Mouse (Mus musculus): ENCODE data around the gene Pde4b. TPM values are rescaled to one million over a fixed set of nuclear protein-coding genes. Genes with fewer than 3 reads are reported as not detected.

Pde4b gene
- polyA plus RNA-seq, 1 experiment from 2014 or later, result 21.8 TPM

GRCm38 (mm10) chr4:102106771-102107170, 19.4 kb downstream of the Pde4b start:
- H3K9ac ChIP-seq, result no peak overlapping the region
- no peak overlapping the region for H3K4me2 ChIP-seq
- H3K27ac ChIP-seq (replicated peaks), result no peak overlapping the region
- WGBS, result 86% methylated on average over 6 of the region's 6 CpGs
- ATAC-seq (ENCODE audit: low read depth), result no peak
- H3K27me3 ChIP-seq, result no peaks in the 10 kb centered on the region
- no peak overlapping the region for H3K4me3 ChIP-seq
- no peaks in the 10 kb centered on the region for H3K4me1 ChIP-seq (replicated peaks)
- no peaks in the 10 kb centered on the region for H3K9me3 ChIP-seq
- no peaks in the 10 kb centered on the region for H3K36me3 ChIP-seq

- Histone ChIP-seq H3K4me2 (no peak overlapping the region), H3K9ac (no peak overlapping the region), H3K36me3 (no peaks in the 10 kb centered on the region), H3K4me3 (no peak overlapping the region), H3K4me1 (replicated peaks) (no peaks in the 10 kb centered on the region), H3K27ac (replicated peaks) (no peak overlapping the region), H3K27me3 (no peaks in the 10 kb centered on the region), H3K9me3 (no peaks in the 10 kb centered on the region)
- no peak for ATAC-seq (ENCODE audit: low read depth)
- WGBS, result 92% methylated on average over 3 of the region's 3 CpGs
Observed at GRCm38 (mm10) chr4:102119454-102119853, 32.1 kb downstream of the Pde4b start.

- H3K36me3 ChIP-seq, result no peaks in the 10 kb centered on the region
- H3K9ac ChIP-seq, result no peak overlapping the region
- no peaks in the 10 kb centered on the region for H3K9me3 ChIP-seq
- H3K27ac ChIP-seq (replicated peaks), result no peak overlapping the region
- H3K4me3 ChIP-seq, result no peak overlapping the region
- 87% methylated on average over 3 of the region's 3 CpGs for WGBS
- H3K4me1 ChIP-seq (replicated peaks), result no peaks in the 10 kb centered on the region
- ATAC-seq (ENCODE audit: low read depth), result no peak
- no peak overlapping the region for H3K4me2 ChIP-seq
- no peaks in the 10 kb centered on the region for H3K27me3 ChIP-seq
Observed at GRCm38 (mm10) chr4:102136366-102136849, 49.1 kb downstream of the Pde4b start.

GRCm38 (mm10) chr4:102138346-102138745, 51.0 kb downstream of the Pde4b start:
- no peak overlapping the region for H3K9ac ChIP-seq
- no peaks in the 10 kb centered on the region for H3K9me3 ChIP-seq
- ATAC-seq (ENCODE audit: low read depth), result no peak
- 78% methylated on average over 4 of the region's 4 CpGs for WGBS
- no peak overlapping the region for H3K4me2 ChIP-seq
- H3K4me1 ChIP-seq (replicated peaks), result no peaks in the 10 kb centered on the region
- no peak overlapping the region for H3K4me3 ChIP-seq
- H3K27ac ChIP-seq (replicated peaks), result no peak overlapping the region
- no peaks in the 10 kb centered on the region for H3K27me3 ChIP-seq
- H3K36me3 ChIP-seq, result no peaks in the 10 kb centered on the region

- ATAC-seq (ENCODE audit: low read depth), result no peak
- H3K27me3 ChIP-seq, result no peaks in the 10 kb centered on the region
- H3K4me2 ChIP-seq, result no peak overlapping the region
- H3K4me3 ChIP-seq, result no peak overlapping the region
- no peaks in the 10 kb centered on the region for H3K4me1 ChIP-seq (replicated peaks)
- no peak overlapping the region for H3K9ac ChIP-seq
- no peaks in the 10 kb centered on the region for H3K36me3 ChIP-seq
- no peaks in the 10 kb centered on the region for H3K9me3 ChIP-seq
- no peak overlapping the region for H3K27ac ChIP-seq (replicated peaks)
- WGBS, result 94% methylated on average over 3 of the region's 3 CpGs
Observed at GRCm38 (mm10) chr4:102141241-102141640, 53.9 kb downstream of the Pde4b start.

GRCm38 (mm10) chr4:102148766-102149165, 61.4 kb downstream of the Pde4b start:
- no peak overlapping the region for H3K9ac ChIP-seq
- no peaks in the 10 kb centered on the region for H3K27me3 ChIP-seq
- no peak overlapping the region for H3K4me2 ChIP-seq
- no peaks in the 10 kb centered on the region for H3K4me1 ChIP-seq (replicated peaks)
- 73% methylated on average over 4 of the region's 4 CpGs for WGBS
- H3K27ac ChIP-seq (replicated peaks), result no peak overlapping the region
- no peaks in the 10 kb centered on the region for H3K36me3 ChIP-seq
- no peak overlapping the region for H3K4me3 ChIP-seq
- no peaks in the 10 kb centered on the region for H3K9me3 ChIP-seq
- no peak for ATAC-seq (ENCODE audit: low read depth)

GRCm38 (mm10) chr4:102159178-102159577, 71.8 kb downstream of the Pde4b start:
- H3K36me3 ChIP-seq, result no peaks in the 10 kb centered on the region
- H3K9ac ChIP-seq, result no peak overlapping the region
- ATAC-seq (ENCODE audit: low read depth), result no peak

GRCm38 (mm10) chr4:102171636-102172035, 84.3 kb downstream of the Pde4b start:
- H3K9ac ChIP-seq, result no peak overlapping the region
- H3K27me3 ChIP-seq, result no peaks in the 10 kb centered on the region
- H3K4me2 ChIP-seq, result no peak overlapping the region
- H3K4me1 ChIP-seq (replicated peaks), result 0 out of 2 replicates have a peak, but pooled peaks cover 3% of the 10 kb centered on the region
- ATAC-seq (ENCODE audit: low read depth), result no peak
- H3K4me3 ChIP-seq, result no peak overlapping the region
- no peaks in the 10 kb centered on the region for H3K36me3 ChIP-seq
- no peak overlapping the region for H3K27ac ChIP-seq (replicated peaks)
- no peaks in the 10 kb centered on the region for H3K9me3 ChIP-seq
- WGBS, result 47% methylated on average over 3 of the region's 3 CpGs

More at GRCm38 (mm10) chr4:102159178-102159577, 71.8 kb downstream of the Pde4b start:
- Histone ChIP-seq H3K27me3 (no peaks in the 10 kb centered on the region), H3K27ac (replicated peaks) (no peak overlapping the region), H3K4me3 (no peak overlapping the region), H3K9me3 (no peaks in the 10 kb centered on the region), H3K4me1 (replicated peaks) (no peaks in the 10 kb centered on the region), H3K4me2 (no peak overlapping the region)

- WGBS, result 41% methylated on average over 7 of the region's 7 CpGs
- no peak for ATAC-seq (ENCODE audit: low read depth)
- Histone ChIP-seq H3K27me3 (no peaks in the 10 kb centered on the region), H3K4me2 (no peak overlapping the region), H3K9me3 (no peaks in the 10 kb centered on the region), H3K36me3 (no peaks in the 10 kb centered on the region), H3K9ac (no peak overlapping the region), H3K4me3 (no peak overlapping the region), H3K4me1 (replicated peaks) (0 out of 2 replicates have a peak, but pooled peaks cover 3% of the 10 kb centered on the region), H3K27ac (replicated peaks) (no peak overlapping the region)
Observed at GRCm38 (mm10) chr4:102172711-102173213, 85.4 kb downstream of the Pde4b start.

GRCm38 (mm10) chr4:102175985-102176384, 88.6 kb downstream of the Pde4b start:
- Histone ChIP-seq H3K9me3 (no peaks in the 10 kb centered on the region), H3K27ac (replicated peaks) (no peak overlapping the region), H3K4me1 (replicated peaks) (0 out of 2 replicates have a peak, but pooled peaks cover 3% of the 10 kb centered on the region), H3K27me3 (no peaks in the 10 kb centered on the region), H3K9ac (no peak overlapping the region), H3K4me3 (no peak overlapping the region), H3K4me2 (no peak overlapping the region), H3K36me3 (no peaks in the 10 kb centered on the region)
- no peak for ATAC-seq (ENCODE audit: low read depth)
- 89% methylated on average over 2 of the region's 2 CpGs for WGBS

GRCm38 (mm10) chr4:102177258-102177657, 89.9 kb downstream of the Pde4b start:
- H3K9ac ChIP-seq, result no peak overlapping the region
- 0 out of 2 replicates have a peak, but pooled peaks cover 3% of the 10 kb centered on the region for H3K4me1 ChIP-seq (replicated peaks)
- no peak for ATAC-seq (ENCODE audit: low read depth)
- no peak overlapping the region for H3K27ac ChIP-seq (replicated peaks)
- WGBS, result 88% methylated on average over 5 of the region's 5 CpGs
- no peaks in the 10 kb centered on the region for H3K9me3 ChIP-seq
- no peaks in the 10 kb centered on the region for H3K27me3 ChIP-seq
- H3K4me2 ChIP-seq, result no peak overlapping the region
- H3K4me3 ChIP-seq, result no peak overlapping the region
- H3K36me3 ChIP-seq, result no peaks in the 10 kb centered on the region

- Histone ChIP-seq H3K36me3 (no peaks in the 10 kb centered on the region), H3K4me2 (no peak overlapping the region), H3K4me1 (replicated peaks) (peaks cover 5% of the 10 kb centered on the region; the same call in 1 of the 2 replicates), H3K9me3 (no peaks in the 10 kb centered on the region), H3K9ac (no peak overlapping the region), H3K27me3 (no peaks in the 10 kb centered on the region), H3K4me3 (no peak overlapping the region), H3K27ac (replicated peaks) (no peak overlapping the region)
- 67% methylated on average over 5 of the region's 5 CpGs for WGBS
- no peak for ATAC-seq (ENCODE audit: low read depth)
Observed at GRCm38 (mm10) chr4:102186888-102187287, 99.5 kb downstream of the Pde4b start.

- no peaks in the 10 kb centered on the region for H3K27me3 ChIP-seq
- no peaks in the 10 kb centered on the region for H3K36me3 ChIP-seq
- WGBS, result 77% methylated on average over 5 of the region's 5 CpGs
Observed at GRCm38 (mm10) chr4:102197707-102198106, 110.4 kb downstream of the Pde4b start.

More at GRCm38 (mm10) chr4:102197707-102198106, 110.4 kb downstream of the Pde4b start:
- Histone ChIP-seq H3K9me3 (no peaks in the 10 kb centered on the region), H3K4me3 (no peak overlapping the region), H3K27ac (replicated peaks) (no peak overlapping the region), H3K4me2 (no peak overlapping the region), H3K4me1 (replicated peaks) (no peaks in the 10 kb centered on the region; the same call in 1 of the 2 replicates), H3K9ac (no peak overlapping the region)
- ATAC-seq (ENCODE audit: low read depth), result no peak

All from neural tube, embryonic 13.5 days (tissue).